8 mouse cellular contexts compared by ENCODE assay signal in genomic region chr13:67305822-67306672, GRCm38 (mm10). TPM values are rescaled to one million over a fixed set of nuclear protein-coding genes. Genes with fewer than 3 reads are reported as not detected.
A peak's percentile ranks its signal among the peaks of the same experiment; 100 is the strongest.
DNase-seq lines count a peak whose midpoint lies in the region; ATAC-seq and TF ChIP-seq lines count a peak whose summit lies in the region.

TSS of gene Zfp457 (minus strand) at chr13:67306485.

- H3K9ac ChIP-seq in forebrain, embryonic 12.5 days, result peak within 1 kb of the TSS; percentile 71
- H3K9ac ChIP-seq in heart, postnatal 0 days (replicated peaks; ENCODE audit: low read depth, low read length), result peak within 1 kb of the TSS; percentile 81
- peak within 1 kb of the TSS; percentile 68 for H3K9ac ChIP-seq in liver, embryonic 16.5 days (ENCODE audit: low read depth, low read length)
- H3K9ac ChIP-seq in neural tube, embryonic 13.5 days, result peak within 1 kb of the TSS; percentile 88

- no peaks in the 10 kb centered on the region for H3K36me3 ChIP-seq in E14TG2a.4 (ENCODE audit: insufficient read depth, low read length)
- H3K36me3 ChIP-seq in forebrain, embryonic 12.5 days (replicated peaks), result no peaks in the 10 kb centered on the region
- H3K36me3 ChIP-seq in heart, postnatal 0 days (replicated peaks; ENCODE audit: control insufficient read depth, insufficient read depth, low read length), result no peaks in the 10 kb centered on the region
- no peaks in the 10 kb centered on the region for H3K36me3 ChIP-seq in liver, embryonic 16.5 days (ENCODE audit: control insufficient read depth, insufficient read depth)
- H3K36me3 ChIP-seq in neural tube, embryonic 13.5 days, result no peaks in the 10 kb centered on the region
- H3K36me3 ChIP-seq in testis, adult 2 months (ENCODE audit: control insufficient read depth, insufficient read depth, low read length), result no peaks in the 10 kb centered on the region

- TF ChIP-seq POLR2A in testis, adult 2 months (IDR thresholded peaks at IDR 0.05; ENCODE audit: control insufficient read depth, low read depth, low read length), result peak; percentile 63; the same call in 1 of the 2 replicates

- no peak for TF ChIP-seq EP300 in heart, postnatal 0 days (IDR thresholded peaks at IDR 0.05; ENCODE audit: low read depth)

- H3K4me1 ChIP-seq in E14TG2a.4 (replicated peaks; ENCODE audit: low read depth, low read length), result peaks cover 14% of the 10 kb centered on the region
- peaks cover 7% of the 10 kb centered on the region for H3K4me1 ChIP-seq in forebrain, embryonic 12.5 days
- peaks cover 7% of the 10 kb centered on the region; the same call in 1 of the 2 replicates for H3K4me1 ChIP-seq in heart, postnatal 0 days (ENCODE audit: control insufficient read depth, insufficient read depth)
- H3K4me1 ChIP-seq in liver, embryonic 16.5 days (ENCODE audit: control insufficient read depth, low read depth, low read length), result peaks cover 7% of the 10 kb centered on the region
- H3K4me1 ChIP-seq in neural tube, embryonic 13.5 days (replicated peaks), result peaks cover 12% of the 10 kb centered on the region
- peaks cover 3% of the 10 kb centered on the region for H3K4me1 ChIP-seq in testis, adult 2 months (ENCODE audit: control insufficient read depth, insufficient read depth, low read length)

- H3K4me3 ChIP-seq in E14TG2a.4 (replicated peaks; ENCODE audit: low read length), result peak within 1 kb of the TSS; percentile 91
- peak within 1 kb of the TSS; percentile 64 for H3K4me3 ChIP-seq in forebrain, embryonic 12.5 days (replicated peaks)
- H3K4me3 ChIP-seq in heart, postnatal 0 days (ENCODE audit: low read depth, low read length), result peak within 1 kb of the TSS; percentile 90
- H3K4me3 ChIP-seq in liver, embryonic 16.5 days (ENCODE audit: low read depth, low read length), result peak within 1 kb of the TSS; percentile 73
- peak within 1 kb of the TSS; percentile 74 for H3K4me3 ChIP-seq in neural tube, embryonic 13.5 days
- H3K4me3 ChIP-seq in testis, adult 2 months (ENCODE audit: control insufficient read depth, low read depth, low read length), result peak within 1 kb of the TSS; percentile 82

- ATAC-seq in forebrain, embryonic 12.5 days (ENCODE audit: low FRiP score), result peak; percentile 99
- peak; percentile 98 for ATAC-seq in heart, postnatal 0 days (ENCODE audit: insufficient read depth, low read depth)
- ATAC-seq in liver, embryonic 16.5 days (ENCODE audit: low read depth), result peak; percentile 97
- ATAC-seq in neural tube, embryonic 13.5 days (ENCODE audit: low read depth), result peak; percentile 100

- 10% methylated on average over 16 of the region's 16 CpGs for WGBS in forebrain, embryonic 12.5 days
- 7% methylated on average over 16 of the region's 16 CpGs for WGBS in heart, postnatal 0 days
- WGBS in liver, embryonic 16.5 days (ENCODE audit: insufficient replicate concordance), result 6% methylated on average over 16 of the region's 16 CpGs
- 9% methylated on average over 16 of the region's 16 CpGs for WGBS in neural tube, embryonic 13.5 days

- H3K27me3 ChIP-seq in E14TG2a.4 (ENCODE audit: insufficient read depth, low read length), result no peaks in the 10 kb centered on the region
- no peaks in the 10 kb centered on the region for H3K27me3 ChIP-seq in forebrain, embryonic 12.5 days
- no peaks in the 10 kb centered on the region for H3K27me3 ChIP-seq in heart, postnatal 0 days (ENCODE audit: control insufficient read depth, insufficient read depth, low read length)
- H3K27me3 ChIP-seq in liver, embryonic 16.5 days (ENCODE audit: control insufficient read depth, insufficient read depth, low read depth, low read length), result no peaks in the 10 kb centered on the region
- H3K27me3 ChIP-seq in neural tube, embryonic 13.5 days, result no peaks in the 10 kb centered on the region
- no peaks in the 10 kb centered on the region for H3K27me3 ChIP-seq in testis, adult 2 months (ENCODE audit: control insufficient read depth, insufficient read depth, low read length)

- peak; percentile 83 for DNase-seq in c-Kit-positive CD71-positive TER-119-positive erythroid progenitor cells, embryonic 14.5 days (ENCODE audit: low spot score)
- DNase-seq in heart, postnatal 0 days (ENCODE audit: low spot score), result peak; percentile 91
- DNase-seq in kidney, postnatal 4 days, result peak; percentile 89

- TF ChIP-seq CTCF in E14TG2a.4 (conservative IDR thresholded peaks at IDR 0.05; ENCODE audit: low read length), result no peak
- no peak for TF ChIP-seq CTCF in heart, postnatal 0 days (IDR thresholded peaks at IDR 0.05; ENCODE audit: low read depth)
- TF ChIP-seq CTCF in testis, adult 2 months (IDR thresholded peaks at IDR 0.05; ENCODE audit: control insufficient read depth, insufficient read depth, insufficient replicate concordance, low read depth, low read length), result no peak

- peak within 1 kb of the TSS; percentile 78 for H3K4me2 ChIP-seq in forebrain, embryonic 12.5 days
- H3K4me2 ChIP-seq in heart, postnatal 0 days (ENCODE audit: low read depth, low read length), result peak within 1 kb of the TSS; percentile 91
- peak within 1 kb of the TSS; percentile 92 for H3K4me2 ChIP-seq in liver, embryonic 16.5 days (ENCODE audit: low read depth, low read length)
- H3K4me2 ChIP-seq in neural tube, embryonic 13.5 days, result peak within 1 kb of the TSS; percentile 82

- no peak within 1 kb of the TSS for H3K27ac ChIP-seq in forebrain, embryonic 12.5 days
- H3K27ac ChIP-seq in heart, postnatal 0 days (ENCODE audit: low read depth), result peak within 1 kb of the TSS; percentile 77
- no peak within 1 kb of the TSS for H3K27ac ChIP-seq in liver, embryonic 16.5 days (ENCODE audit: low read length)
- peak within 1 kb of the TSS; percentile 38; the same call in 1 of the 2 replicates for H3K27ac ChIP-seq in neural tube, embryonic 13.5 days (replicated peaks)
- H3K27ac ChIP-seq in testis, adult 2 months (ENCODE audit: control insufficient read depth, insufficient read depth, low read depth, low read length), result peak within 1 kb of the TSS; percentile 19

- H3K9me3 ChIP-seq in E14TG2a.4 (ENCODE audit: low read length), result no peaks in the 10 kb centered on the region
- H3K9me3 ChIP-seq in forebrain, embryonic 12.5 days, result no peaks in the 10 kb centered on the region
- no peaks in the 10 kb centered on the region for H3K9me3 ChIP-seq in heart, postnatal 0 days (replicated peaks; ENCODE audit: control insufficient read depth, low read length)
- no peaks in the 10 kb centered on the region for H3K9me3 ChIP-seq in liver, embryonic 16.5 days (replicated peaks; ENCODE audit: control insufficient read depth, low read length)
- no peaks in the 10 kb centered on the region for H3K9me3 ChIP-seq in neural tube, embryonic 13.5 days

RNA-seq across cellular contexts. Expression of gene Zfp457, which starts in this region (rescaled TPM):
- 0.65 and 1.1 TPM in 2 replicates for polyA plus RNA-seq in forebrain, embryonic 12.5 days (2016; fragmentation: Nextera tagmentation; extraction: Ambion mirVana)
- total RNA-seq in heart, postnatal 0 days (2014; rRNA removed; ENCODE audit: low replicate concordance), result not detected in 2 replicates
- polyA plus RNA-seq in heart, postnatal 0 days (2015; fragmentation: Nextera tagmentation; extraction: Ambion mirVana), result 0.86 and 1.3 TPM in 2 replicates
- 0.46 TPM in 1 of 2 replicates, not detected in the other for polyA plus RNA-seq in liver, embryonic 16.5 days (2015; fragmentation: Nextera tagmentation; extraction: Ambion mirVana)
- 0.88 and 1.2 TPM in 2 replicates for polyA plus RNA-seq in neural tube, embryonic 13.5 days (2015; fragmentation: Nextera tagmentation; extraction: Ambion mirVana)
- polyA plus RNA-seq in testis, adult 2 months (2012; rRNA removed), result 1.2 and 1.5 TPM in 2 replicates

Comparison
In these comparisons a context has a peak if more than half of its experiments do, and no peak if none do; other contexts are left out.
1. Peak in ATAC-seq, H3K4me3 ChIP-seq, H3K9ac ChIP-seq and H3K4me2 ChIP-seq in liver, embryonic 16.5 days; RNA of the gene not detected or under 1 TPM.
2. H3K27ac ChIP-seq: peak in heart, postnatal 0 days (single experiment), neural tube, embryonic 13.5 days (single experiment) and testis, adult 2 months (single experiment); none in forebrain, embryonic 12.5 days (single experiment) and liver, embryonic 16.5 days (single experiment).
3. Peak in every context shown above with its lines, with median percentiles within 50 percentile points of each other: H3K4me3 ChIP-seq, DNase-seq, ATAC-seq, H3K4me2 ChIP-seq and H3K9ac ChIP-seq.